Mouse (Mus musculus) skeletal muscle tissue, adult 2 months (tissue): Measurements from ENCODE around the gene Aox3.

Experiments used
- DNase-seq: peaks from one replicate; pipeline ENCODE4 v3.0.0-alpha.2; 2012; ENCODE audit warnings: low read depth, low spot score

The Aox3 gene

GRCm38 (mm10) chr1:58112880-58113279 lies at the start of gene Aox3:
Gene Aox3 (plus strand): TSS chr1:58113130.
- DNase-seq: peak; percentile 56

- DNase-seq: no peak
These were observed 47.8 kb upstream of the Aox3 start for GRCm38 (mm10) chr1:58065151-58065550.

GRCm38 (mm10) chr1:58065606-58066005 lies 47.3 kb upstream of the Aox3 start:
- DNase-seq: no peak

GRCm38 (mm10) chr1:58069181-58069580 lies 43.7 kb upstream of the Aox3 start:
- DNase-seq: no peak

- no peak for DNase-seq
These were observed 42.8 kb upstream of the Aox3 start for GRCm38 (mm10) chr1:58070091-58070490.

- no peak for DNase-seq
These were observed 41.9 kb upstream of the Aox3 start for GRCm38 (mm10) chr1:58071006-58071405.

- DNase-seq: no peak
These were observed 41.4 kb upstream of the Aox3 start for GRCm38 (mm10) chr1:58071509-58071908.

- DNase-seq: no peak
These were observed 40.5 kb upstream of the Aox3 start for GRCm38 (mm10) chr1:58072416-58072815.

GRCm38 (mm10) chr1:58072991-58073730 lies 39.8 kb upstream of the Aox3 start:
- no peak for DNase-seq

- DNase-seq: no peak
These were observed 38.7 kb upstream of the Aox3 start for GRCm38 (mm10) chr1:58074266-58074665.

GRCm38 (mm10) chr1:58077882-58078281 lies 35.0 kb upstream of the Aox3 start:
- DNase-seq: no peak

- no peak for DNase-seq
These were observed 34.5 kb upstream of the Aox3 start for GRCm38 (mm10) chr1:58078390-58078789.

- DNase-seq: no peak
These were observed 33.2 kb upstream of the Aox3 start for GRCm38 (mm10) chr1:58079689-58080088.

- no peak for DNase-seq
These were observed 32.5 kb upstream of the Aox3 start for GRCm38 (mm10) chr1:58080446-58080845.

- DNase-seq: no peak
These were observed 31.6 kb upstream of the Aox3 start for GRCm38 (mm10) chr1:58081356-58081755.

GRCm38 (mm10) chr1:58089316-58089715 lies 23.6 kb upstream of the Aox3 start:
- DNase-seq: peak; percentile 18

GRCm38 (mm10) chr1:58090191-58090590 lies 22.7 kb upstream of the Aox3 start:
- no peak for DNase-seq

- DNase-seq: no peak
These were observed 21.7 kb upstream of the Aox3 start for GRCm38 (mm10) chr1:58091213-58091612.

- DNase-seq: no peak
These were observed 20.9 kb upstream of the Aox3 start for GRCm38 (mm10) chr1:58091992-58092560.

GRCm38 (mm10) chr1:58097338-58097737 lies 15.6 kb upstream of the Aox3 start:
- DNase-seq: no peak

GRCm38 (mm10) chr1:58099119-58099518 lies 13.8 kb upstream of the Aox3 start:
- no peak for DNase-seq

- peak; percentile 79 for DNase-seq
These were observed 11.3 kb upstream of the Aox3 start for GRCm38 (mm10) chr1:58101531-58102146.

- no peak for DNase-seq
These were observed 10.4 kb upstream of the Aox3 start for GRCm38 (mm10) chr1:58102494-58102893.
